Mouse (Mus musculus): ENCODE results near the gene Ntsr2. TPM values are rescaled to one million over a fixed set of nuclear protein-coding genes. Genes with fewer than 3 reads are reported as not detected.
A peak's percentile ranks its signal among the peaks of the same experiment; 100 is the strongest.

The Ntsr2 gene
- 100 to 1,000 TPM; 121 to 140 TPM for total RNA-seq (2021)
- long read RNA-seq, experiment 1, transcript Ntsr2-205 (3 exons, 2,757 nt): minor isoform, 19 of 286 reads
- long read RNA-seq, experiment 1, transcript Ntsr2-202 (4 exons, 846 nt): minor isoform, 42 of 286 reads
- long read RNA-seq, experiment 1, transcript Ntsr2-201 (4 exons, 1,524 nt): major isoform, 145 of 286 reads
- long read RNA-seq, experiment 1, transcript Ntsr2-203 (4 exons, 1,028 nt): minor isoform, 24 of 286 reads
- long read RNA-seq, experiment 1, partial matches to known transcripts: 9 of 286 reads
- long read RNA-seq, experiment 1, other reads (novel, unspliced or antisense): 47 of 286 reads
- long read RNA-seq, experiment 2, transcript Ntsr2-205 (3 exons, 2,757 nt): minor isoform, 15 of 200 reads
- long read RNA-seq, experiment 2, transcript Ntsr2-203 (4 exons, 1,028 nt): minor isoform, 18 of 200 reads
- long read RNA-seq, experiment 2, transcript Ntsr2-201 (4 exons, 1,524 nt): major isoform, 107 of 200 reads
- long read RNA-seq, experiment 2, transcript Ntsr2-202 (4 exons, 846 nt): minor isoform, 32 of 200 reads
- long read RNA-seq, experiment 2, partial matches to known transcripts: 3 of 200 reads
- long read RNA-seq, experiment 2, other reads (novel, unspliced or antisense): 25 of 200 reads

- peak; percentile 68 to 84 for DNase-seq (ENCODE audit: low spot score in 2 of 2)
- intact Hi-C loops (cut with DNase I): no loop called here
These were observed at the start of gene Ntsr2 for GRCm38 (mm10) chr12:16653332-16654093. Gene Ntsr2 (plus strand): TSS chr12:16653382.

- intact Hi-C loops (cut with DNase I): no loop called here
- peak; percentile 47 to 57 for DNase-seq (ENCODE audit: low spot score in 2 of 2)
These were observed 47.6 kb upstream of the Ntsr2 start for GRCm38 (mm10) chr12:16605624-16606023.

- intact Hi-C loops (cut with DNase I): no loop called here
These were observed 42.2 kb upstream of the Ntsr2 start, which contains the start of gene Lpin1 for GRCm38 (mm10) chr12:16610936-16611335. Gene Lpin1 (minus strand): TSS chr12:16610966.

GRCm38 (mm10) chr12:16614556-16614955, 38.6 kb upstream of the Ntsr2 start:
- intact Hi-C loops (cut with DNase I): no loop called here
- DNase-seq (ENCODE audit: low spot score in 2 of 2): no peak

More at GRCm38 (mm10) chr12:16610936-16611335, 42.2 kb upstream of the Ntsr2 start, which contains the start of gene Lpin1:
- no peak for DNase-seq (ENCODE audit: low spot score in 2 of 2)

GRCm38 (mm10) chr12:16615738-16616137, 37.4 kb upstream of the Ntsr2 start:
- DNase-seq (ENCODE audit: low spot score in 2 of 2): no peak
- intact Hi-C loops (cut with DNase I): no loop called here

- intact Hi-C loops (cut with DNase I): no loop called here
- DNase-seq (ENCODE audit: low spot score in 2 of 2): peak; percentile 68 to 84
These were observed 34.5 kb upstream of the Ntsr2 start for GRCm38 (mm10) chr12:16618512-16619274.

GRCm38 (mm10) chr12:16619453-16619852, 33.7 kb upstream of the Ntsr2 start:
- no peak for DNase-seq (ENCODE audit: low spot score in 2 of 2)
- intact Hi-C loops (cut with DNase I): no loop called here

- DNase-seq (ENCODE audit: low spot score in 2 of 2): no peak
- intact Hi-C loops (cut with DNase I): no loop called here
These were observed 33.0 kb upstream of the Ntsr2 start for GRCm38 (mm10) chr12:16620230-16620629.

- DNase-seq (ENCODE audit: low spot score in 2 of 2): no peak
- intact Hi-C loops (cut with DNase I): loop anchor here (5.0 kb wide), 1 partner anchor 63 kb away; no protein-coding TSS in a partner anchor
These were observed 22.9 kb upstream of the Ntsr2 start for GRCm38 (mm10) chr12:16630152-16630865.

GRCm38 (mm10) chr12:16630866-16631185, 22.4 kb upstream of the Ntsr2 start:
- intact Hi-C loops (cut with DNase I): loop anchor here (5.0 kb wide), 1 partner anchor 64 kb away; no protein-coding TSS in a partner anchor
- no peak for DNase-seq (ENCODE audit: low spot score in 2 of 2)

- intact Hi-C loops (cut with DNase I): loop anchor here (5.0 kb wide), 1 partner anchor 64 kb away; no protein-coding TSS in a partner anchor
These were observed 21.8 kb upstream of the Ntsr2 start for GRCm38 (mm10) chr12:16631423-16631822.

GRCm38 (mm10) chr12:16633235-16633634, 19.9 kb upstream of the Ntsr2 start:
- intact Hi-C loops (cut with DNase I): loop anchor here (5.0 kb wide), 1 partner anchor 66 kb away; no protein-coding TSS in a partner anchor

More at GRCm38 (mm10) chr12:16631423-16631822, 21.8 kb upstream of the Ntsr2 start:
- DNase-seq (ENCODE audit: low spot score in 2 of 2): no peak

GRCm38 (mm10) chr12:16634075-16634813, 18.9 kb upstream of the Ntsr2 start:
- peak in 1 of 2 experiments; percentile 68 for DNase-seq (ENCODE audit: low spot score in 2 of 2)
- intact Hi-C loops (cut with DNase I): loop anchor here (5.0 kb wide), 1 partner anchor 67 kb away; no protein-coding TSS in a partner anchor

More at GRCm38 (mm10) chr12:16633235-16633634, 19.9 kb upstream of the Ntsr2 start:
- no peak for DNase-seq (ENCODE audit: low spot score in 2 of 2)

GRCm38 (mm10) chr12:16635816-16636215, 17.4 kb upstream of the Ntsr2 start:
- intact Hi-C loops (cut with DNase I): no loop called here
- DNase-seq (ENCODE audit: low spot score in 2 of 2): no peak

GRCm38 (mm10) chr12:16639078-16639771, 14.0 kb upstream of the Ntsr2 start:
- intact Hi-C loops (cut with DNase I): no loop called here
- no peak for DNase-seq (ENCODE audit: low spot score in 2 of 2)

- intact Hi-C loops (cut with DNase I): no loop called here
These were observed 13.1 kb upstream of the Ntsr2 start for GRCm38 (mm10) chr12:16640075-16640474.

GRCm38 (mm10) chr12:16642000-16642399, 11.2 kb upstream of the Ntsr2 start:
- DNase-seq (ENCODE audit: low spot score in 2 of 2): no peak
- intact Hi-C loops (cut with DNase I): no loop called here

More at GRCm38 (mm10) chr12:16640075-16640474, 13.1 kb upstream of the Ntsr2 start:
- no peak for DNase-seq (ENCODE audit: low spot score in 2 of 2)

All from left cerebral cortex, postnatal 14 days (tissue).